Mouse (Mus musculus) C2C12 (cell line): ENCODE data around the gene Lacc1. TPM values are rescaled to one million over a fixed set of nuclear protein-coding genes. Genes with fewer than 3 reads are reported as not detected.

Experiments used
- H3K27me3 ChIP-seq: one replicate; pipeline ENCODE4 v1.6.1; 2011; ENCODE audit not compliant: control insufficient read depth, insufficient read depth, insufficient read length
- H3K36me3 ChIP-seq: one replicate; pipeline ENCODE4 v1.6.1; 2011; ENCODE audit not compliant: control insufficient read depth, insufficient read depth
- H3K4me3 ChIP-seq: one replicate; pipeline ENCODE4 v1.5.1; 2011; ENCODE audit warnings: mild to moderate bottlenecking, control low read depth; ENCODE audit not compliant: poor library complexity, insufficient read depth, severe bottlenecking
- H3K79me2 ChIP-seq: one replicate; pipeline ENCODE4 v1.6.1; 2011; ENCODE audit not compliant: control insufficient read depth, insufficient read depth
- H3K79me3 ChIP-seq: one replicate; pipeline ENCODE4 v1.6.1; 2011; ENCODE audit warnings: low read depth, control low read depth
- H3ac ChIP-seq: one replicate; pipeline ENCODE3; 2011; ENCODE audit warnings: low read depth; ENCODE audit not compliant: control insufficient read depth, insufficient read length
- CEBPB ChIP-seq: IDR thresholded peaks from one replicate; pipeline ENCODE4 v1.6.1; 2011; ENCODE audit warnings: low read depth, mild to moderate bottlenecking, control low read depth, moderate library complexity
- CTCF ChIP-seq: IDR thresholded peaks from one replicate; pipeline ENCODE4 v1.5.1; 2011; ENCODE audit not compliant: control insufficient read depth, insufficient read depth, insufficient read length
- FOSL1 ChIP-seq: IDR thresholded peaks from one replicate; pipeline ENCODE4 v1.8.0; 2011; ENCODE audit warnings: mild to moderate bottlenecking, low read length; ENCODE audit not compliant: poor library complexity, insufficient read depth, severe bottlenecking
- MAX ChIP-seq: IDR thresholded peaks from one replicate; pipeline ENCODE4 v1.6.1; 2011; ENCODE audit warnings: mild to moderate bottlenecking, control low read depth
- MYOD1 ChIP-seq: IDR thresholded peaks from one replicate; pipeline ENCODE4 v1.6.1; 2011; ENCODE audit warnings: low read depth; ENCODE audit not compliant: control insufficient read depth, insufficient read length
- MYOG ChIP-seq: IDR thresholded peaks from one replicate; pipeline ENCODE4 v1.6.1; 2011; ENCODE audit not compliant: control insufficient read depth, insufficient read length; ENCODE audit errors: extremely low read depth
- USF1 ChIP-seq: IDR thresholded peaks from one replicate; pipeline ENCODE4 v1.6.1; 2011; ENCODE audit warnings: low read depth, mild to moderate bottlenecking, control low read depth, moderate library complexity
- polyA plus RNA-seq: library from polyadenylated mRNA; unstranded; fragments of >200 nt; fragmentation: generic; extraction: Trizol; gene quantifications from one replicate; pipeline ENCODE4 v1.2.1, GENCODE M21; 2012; ENCODE audit warnings: missing spikeins

Lacc1 gene
- polyA plus RNA-seq, 1 experiment, result 5.4 TPM

- no peak for TF ChIP-seq MYOD1
- H3K36me3 ChIP-seq, result no peaks in the 10 kb centered on the region
- H3K79me3 ChIP-seq, result no peaks in the 10 kb centered on the region
- H3K79me2 ChIP-seq, result no peaks in the 10 kb centered on the region
- no peak overlapping the region for H3ac ChIP-seq
- no peaks in the 10 kb centered on the region for H3K27me3 ChIP-seq
- H3K4me3 ChIP-seq, result no peak overlapping the region
Measured at GRCm38 (mm10) chr14:76981781-76982180, 54.9 kb downstream of the Lacc1 start.

- Histone ChIP-seq H3ac (no peak overlapping the region), H3K36me3 (no peaks in the 10 kb centered on the region), H3K79me2 (no peaks in the 10 kb centered on the region), H3K4me3 (no peak overlapping the region), H3K79me3 (no peaks in the 10 kb centered on the region), H3K27me3 (no peaks in the 10 kb centered on the region)
- TF ChIP-seq CEBPB (no peak), FOSL1 (no peak), CTCF (no peak), MYOG (no peak), MAX (no peak), USF1 (no peak), MYOD1 (no peak)
Measured at GRCm38 (mm10) chr14:76981176-76981575, 55.5 kb downstream of the Lacc1 start.

- no peaks in the 10 kb centered on the region for H3K79me3 ChIP-seq
- H3ac ChIP-seq, result no peak overlapping the region
- H3K4me3 ChIP-seq, result no peak overlapping the region
- H3K79me2 ChIP-seq, result no peaks in the 10 kb centered on the region
- no peaks in the 10 kb centered on the region for H3K27me3 ChIP-seq
- TF ChIP-seq FOSL1, result no peak
- H3K36me3 ChIP-seq, result no peaks in the 10 kb centered on the region
Measured at GRCm38 (mm10) chr14:76979569-76979968, 57.1 kb downstream of the Lacc1 start.

Other genes starting within 250 kb of the Lacc1 start
- 2.1 TPM for gene Ccdc122, start 132 bp downstream of the Lacc1 start, polyA plus RNA-seq
- gene Enox1, start 119.9 kb upstream of the Lacc1 start, polyA plus RNA-seq, result 0.75 TPM